Mouse (Mus musculus): ENCODE data around the gene Uggt2. TPM values are rescaled to one million over a fixed set of nuclear protein-coding genes. Genes with fewer than 3 reads are reported as not detected.

Uggt2 gene
- total and polyA plus RNA-seq, 2 experiments from 2014 or later = 4.5 to 5.2 TPM

DNA sequence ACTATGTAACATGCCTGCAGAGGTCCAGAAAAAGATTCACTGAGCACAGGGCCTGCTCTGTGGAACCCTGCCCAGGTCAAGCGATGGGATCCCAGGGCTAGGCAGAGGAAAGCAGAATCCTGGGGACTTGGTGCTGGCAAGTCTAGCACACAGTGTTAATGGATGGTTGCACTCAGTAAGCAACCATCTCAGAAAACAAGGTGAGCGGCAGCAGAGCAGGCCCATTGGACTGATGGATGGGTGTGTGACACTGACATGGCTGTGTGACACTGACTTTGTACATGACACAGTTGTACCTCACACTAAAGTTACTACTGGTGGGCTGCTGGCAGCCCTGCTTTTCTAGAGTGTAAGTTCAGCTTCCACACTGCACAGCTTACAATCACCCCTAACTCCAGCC, 89.7 kb downstream of the Uggt2 start:
- no peak for TF ChIP-seq CTCF (IDR thresholded peaks at IDR 0.05; ENCODE audit: low read depth)
- TF ChIP-seq EP300 (IDR thresholded peaks at IDR 0.05; ENCODE audit: low read depth) = no peak
- ATAC-seq (ENCODE audit: insufficient read depth, low read depth) = no peak

DNA sequence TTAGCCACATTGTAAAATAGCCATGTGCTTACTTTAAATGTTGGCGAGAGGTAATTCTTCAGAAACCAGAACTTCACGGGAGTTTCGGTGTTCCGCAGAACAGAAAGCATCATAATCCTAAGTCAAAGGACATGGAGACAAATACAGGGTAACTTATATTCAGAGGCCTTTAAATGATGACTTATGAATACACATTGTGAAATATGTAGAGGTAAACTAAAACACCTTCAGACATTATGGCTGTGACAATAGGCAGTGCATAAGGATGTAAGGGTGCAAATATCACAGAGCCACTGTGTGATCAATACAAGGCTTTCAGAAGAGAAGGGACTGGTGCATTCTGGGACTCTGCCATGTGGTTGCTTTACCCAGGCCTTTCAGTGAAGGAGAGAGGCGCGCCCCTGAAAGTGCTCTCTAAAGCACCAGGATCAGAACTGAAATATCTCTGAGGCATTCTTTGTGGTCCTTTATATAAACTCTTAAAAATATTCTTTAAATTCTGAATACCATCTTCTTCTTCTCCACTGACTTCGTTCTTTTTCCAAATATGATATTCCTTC, 91.1 kb downstream of the Uggt2 start:
- WGBS = 53% methylated on average over 7 of the region's 7 CpGs
- H3K4me3 ChIP-seq (ENCODE audit: low read depth, low read length) = peak overlapping the region; percentile 61
- no peaks in the 10 kb centered on the region for H3K36me3 ChIP-seq (replicated peaks; ENCODE audit: control insufficient read depth, insufficient read depth, low read length)
- TF ChIP-seq EP300 (IDR thresholded peaks at IDR 0.05; ENCODE audit: low read depth) (no peak), CTCF (IDR thresholded peaks at IDR 0.05; ENCODE audit: low read depth) (no peak)
- peak overlapping the region; percentile 43 for H3K27ac ChIP-seq (ENCODE audit: low read depth)
- no peaks in the 10 kb centered on the region for H3K9me3 ChIP-seq (replicated peaks; ENCODE audit: control insufficient read depth, low read length)
- H3K27me3 ChIP-seq (ENCODE audit: control insufficient read depth, insufficient read depth, low read length) = no peaks in the 10 kb centered on the region
- no peaks in the 10 kb centered on the region for H3K4me1 ChIP-seq (ENCODE audit: control insufficient read depth, insufficient read depth)
- DNase-seq (ENCODE audit: low spot score) (no peak), ATAC-seq (ENCODE audit: insufficient read depth, low read depth) (no peak)
- H3K4me2 ChIP-seq (ENCODE audit: low read depth, low read length) = peak overlapping the region; percentile 94
- peak overlapping the region; percentile 9; the same call in 1 of the 2 replicates for H3K9ac ChIP-seq (replicated peaks; ENCODE audit: low read depth, low read length)

More for the DNA sequence above, 89.7 kb downstream of the Uggt2 start:
- Histone ChIP-seq H3K4me1 (ENCODE audit: control insufficient read depth, insufficient read depth) (no peaks in the 10 kb centered on the region), H3K36me3 (replicated peaks; ENCODE audit: control insufficient read depth, insufficient read depth, low read length) (no peaks in the 10 kb centered on the region), H3K4me3 (ENCODE audit: low read depth, low read length) (no peak overlapping the region), H3K27ac (ENCODE audit: low read depth) (no peak overlapping the region), H3K27me3 (ENCODE audit: control insufficient read depth, insufficient read depth, low read length) (no peaks in the 10 kb centered on the region), H3K4me2 (ENCODE audit: low read depth, low read length) (no peak overlapping the region), H3K9me3 (replicated peaks; ENCODE audit: control insufficient read depth, low read length) (no peaks in the 10 kb centered on the region), H3K9ac (replicated peaks; ENCODE audit: low read depth, low read length) (no peak overlapping the region)
- no peak for DNase-seq (ENCODE audit: low spot score)
- WGBS = 94% methylated on average over 2 of the region's 2 CpGs

DNA sequence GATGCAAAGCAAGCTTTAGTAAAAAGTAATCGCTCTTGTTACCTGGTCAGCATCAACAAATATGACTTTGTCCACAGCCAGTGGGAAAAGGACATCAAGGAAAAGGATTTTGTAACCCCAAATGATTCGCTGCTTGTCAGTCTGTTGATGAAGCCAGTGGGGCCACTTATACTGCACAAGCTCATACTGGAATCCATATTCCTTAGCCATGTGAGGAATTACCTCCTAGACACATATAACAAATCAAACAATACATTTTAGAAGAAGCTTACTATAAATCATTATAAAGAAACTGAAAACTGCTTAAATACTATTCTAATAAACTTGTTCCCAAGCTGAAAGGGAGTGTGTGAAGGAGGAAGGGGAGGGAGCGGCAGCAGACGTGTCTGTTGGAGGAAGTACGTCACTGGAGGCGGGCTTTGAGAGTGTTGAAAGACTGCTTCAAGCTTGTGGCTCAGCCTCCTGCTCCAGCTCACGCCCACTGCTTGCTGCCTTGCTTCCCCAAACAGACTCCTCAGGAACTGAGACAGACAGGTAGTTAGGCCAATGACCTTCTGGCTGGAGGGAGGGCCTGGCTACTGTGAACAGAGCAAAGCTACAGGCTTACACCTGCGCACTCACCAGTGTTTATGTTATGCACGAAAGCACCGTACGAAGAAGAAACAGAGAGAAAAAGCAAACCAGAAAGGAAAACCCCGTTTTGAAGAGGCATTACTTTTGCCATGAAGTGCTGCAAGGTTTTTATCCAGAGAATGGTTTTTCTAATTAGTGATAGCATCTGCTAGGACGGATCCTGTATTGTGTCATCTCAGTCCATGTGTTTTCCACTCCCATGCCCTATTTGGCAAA, 91.9 kb downstream of the Uggt2 start:
- no peaks in the 10 kb centered on the region for H3K27me3 ChIP-seq (ENCODE audit: control insufficient read depth, insufficient read depth, low read length)
- ATAC-seq (ENCODE audit: insufficient read depth, low read depth) = peak; percentile 100
- no peaks in the 10 kb centered on the region for H3K9me3 ChIP-seq (replicated peaks; ENCODE audit: control insufficient read depth, low read length)
- WGBS = 1% methylated on average over 13 of the region's 13 CpGs
- no peaks in the 10 kb centered on the region for H3K4me1 ChIP-seq (ENCODE audit: control insufficient read depth, insufficient read depth)
- H3K4me2 ChIP-seq (ENCODE audit: low read depth, low read length) = peak overlapping the region; percentile 94
- TF ChIP-seq EP300 (IDR thresholded peaks at IDR 0.05; ENCODE audit: low read depth) (no peak), CTCF (IDR thresholded peaks at IDR 0.05; ENCODE audit: low read depth) (no peak)
- peak overlapping the region; percentile 77 for H3K27ac ChIP-seq (ENCODE audit: low read depth)
- DNase-seq (ENCODE audit: low spot score) = peak; percentile 100
- H3K9ac ChIP-seq (replicated peaks; ENCODE audit: low read depth, low read length) = peak overlapping the region; percentile 47
- H3K4me3 ChIP-seq (ENCODE audit: low read depth, low read length) = peak overlapping the region; percentile 61
- 0 out of 2 replicates have a peak, but pooled peaks cover 4% of the 10 kb centered on the region for H3K36me3 ChIP-seq (replicated peaks; ENCODE audit: control insufficient read depth, insufficient read depth, low read length)

DNA sequence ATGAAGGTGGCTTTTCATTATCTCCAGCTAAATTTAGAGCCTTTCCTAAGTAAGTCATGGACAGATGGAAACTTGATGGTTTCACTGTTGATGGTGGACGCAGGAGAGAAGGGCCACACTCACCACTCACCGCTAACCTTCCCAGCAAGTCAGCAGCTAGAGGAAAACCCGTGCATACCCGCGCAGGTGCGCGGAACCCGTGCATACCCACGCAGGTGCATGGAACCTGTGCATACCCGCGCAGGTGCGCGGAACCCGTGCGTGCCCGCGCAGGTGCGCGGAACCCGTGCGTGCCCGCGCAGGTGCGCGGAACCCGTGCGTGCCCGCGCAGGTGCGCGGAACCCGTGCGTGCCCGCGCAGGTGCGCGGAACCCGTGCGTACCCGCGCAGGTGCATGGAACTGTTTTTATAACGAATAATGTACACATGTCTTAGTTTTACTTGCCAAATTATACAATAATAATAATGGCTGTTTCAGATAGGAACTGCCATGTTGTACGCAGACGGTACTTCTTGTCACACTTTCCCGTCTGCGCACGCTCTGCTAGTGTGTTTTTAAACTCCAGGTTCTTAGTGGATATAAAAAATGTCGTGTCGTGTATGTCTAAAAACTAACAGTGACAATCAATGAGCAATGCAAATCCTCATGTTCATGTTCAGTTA, 92.7 kb downstream of the Uggt2 start:
- ATAC-seq (ENCODE audit: insufficient read depth, low read depth) = no peak
- WGBS = 1% methylated on average over 49 of the region's 49 CpGs
- no peaks in the 10 kb centered on the region for H3K4me1 ChIP-seq (ENCODE audit: control insufficient read depth, insufficient read depth)
- H3K36me3 ChIP-seq (replicated peaks; ENCODE audit: control insufficient read depth, insufficient read depth, low read length) = peaks cover 10% of the 10 kb centered on the region; the same call in 1 of the 2 replicates
- peak overlapping the region; percentile 94 for H3K4me2 ChIP-seq (ENCODE audit: low read depth, low read length)
- no peaks in the 10 kb centered on the region for H3K27me3 ChIP-seq (ENCODE audit: control insufficient read depth, insufficient read depth, low read length)
- no peak for TF ChIP-seq EP300 (IDR thresholded peaks at IDR 0.05; ENCODE audit: low read depth)
- TF ChIP-seq CTCF (IDR thresholded peaks at IDR 0.05; ENCODE audit: low read depth) = no peak
- no peak for DNase-seq (ENCODE audit: low spot score)
- H3K9me3 ChIP-seq (replicated peaks; ENCODE audit: control insufficient read depth, low read length) = no peaks in the 10 kb centered on the region
- peak overlapping the region; percentile 47 for H3K9ac ChIP-seq (replicated peaks; ENCODE audit: low read depth, low read length)
- peak overlapping the region; percentile 77 for H3K27ac ChIP-seq (ENCODE audit: low read depth)
- peak overlapping the region; percentile 61 for H3K4me3 ChIP-seq (ENCODE audit: low read depth, low read length)

DNA sequence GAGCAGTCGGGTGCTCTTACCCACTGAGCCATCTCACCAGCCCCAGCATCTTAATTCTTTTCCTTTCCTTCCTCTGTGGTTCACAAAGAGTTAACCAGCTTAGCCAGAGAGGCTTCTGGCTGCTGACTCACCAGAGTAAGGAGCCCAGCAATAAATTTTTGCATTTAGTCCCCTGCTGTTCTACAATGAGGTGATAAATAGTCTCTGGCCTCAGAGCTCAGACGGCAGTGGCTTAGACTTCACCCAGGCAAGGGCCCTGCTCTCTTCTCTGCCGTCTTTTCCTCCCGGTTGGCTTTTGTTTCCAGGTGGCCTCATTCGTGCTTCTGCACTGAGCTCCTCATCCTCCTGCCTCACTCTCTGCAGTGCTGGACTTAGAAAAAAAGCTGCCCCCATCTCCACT, 93.4 kb downstream of the Uggt2 start:
- H3K9ac ChIP-seq (replicated peaks; ENCODE audit: low read depth, low read length) = no peak overlapping the region
- no peak overlapping the region for H3K4me3 ChIP-seq (ENCODE audit: low read depth, low read length)
- H3K36me3 ChIP-seq (replicated peaks; ENCODE audit: control insufficient read depth, insufficient read depth, low read length) = peaks cover 11% of the 10 kb centered on the region; the same call in 1 of the 2 replicates
- TF ChIP-seq EP300 (IDR thresholded peaks at IDR 0.05; ENCODE audit: low read depth) (no peak), CTCF (IDR thresholded peaks at IDR 0.05; ENCODE audit: low read depth) (no peak)
- H3K4me1 ChIP-seq (ENCODE audit: control insufficient read depth, insufficient read depth) = no peaks in the 10 kb centered on the region
- 0 out of 2 replicates have a peak overlapping the region, but pooled peaks have one; percentile 3 for H3K27ac ChIP-seq (ENCODE audit: low read depth)
- ATAC-seq (ENCODE audit: insufficient read depth, low read depth) (no peak), DNase-seq (ENCODE audit: low spot score) (no peak)
- H3K9me3 ChIP-seq (replicated peaks; ENCODE audit: control insufficient read depth, low read length) = no peaks in the 10 kb centered on the region
- H3K4me2 ChIP-seq (ENCODE audit: low read depth, low read length) = peak overlapping the region; percentile 94; the same call in 1 of the 2 replicates
- 15% methylated on average over 5 of the region's 5 CpGs for WGBS
- H3K27me3 ChIP-seq (ENCODE audit: control insufficient read depth, insufficient read depth, low read length) = no peaks in the 10 kb centered on the region
